Mouse (Mus musculus) lung, postnatal 0 days (tissue): ENCODE data around the gene Omp.

Experiments used
- CTCF ChIP-seq: IDR thresholded peaks from 2 replicates; pipeline ENCODE4 v1.5.1; 2016; ENCODE audit warnings: antibody characterized with exemption, mild to moderate bottlenecking
- EP300 ChIP-seq: IDR thresholded peaks from 2 replicates; pipeline ENCODE4 v1.6.1; 2016; ENCODE audit warnings: antibody characterized with exemption, mild to moderate bottlenecking, control low read depth

DNA sequence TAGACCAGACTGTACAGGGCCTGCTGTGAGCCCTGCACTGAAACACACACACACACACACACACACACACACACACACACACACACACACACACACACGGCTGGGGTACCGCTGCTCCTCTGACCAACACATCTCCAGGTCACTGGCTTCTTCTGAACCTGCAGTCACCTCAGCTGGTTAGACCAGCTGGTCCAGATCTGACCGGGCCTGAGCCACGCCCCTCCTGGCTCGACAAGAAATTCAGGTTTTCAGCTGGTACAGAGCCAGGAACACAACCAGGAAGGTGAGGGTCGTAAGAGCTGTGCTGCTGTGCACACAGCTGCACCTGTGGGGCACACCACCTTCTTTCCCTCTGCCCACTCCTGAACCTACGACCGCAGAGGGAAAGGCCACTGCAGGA, 13.2 kb upstream of the Omp start:
- TF ChIP-seq CTCF (no peak), EP300 (peak; percentile 69)
